Mouse (Mus musculus): ENCODE data around the gene Spa17. TPM values are rescaled to one million over a fixed set of nuclear protein-coding genes. Genes with fewer than 3 reads are reported as not detected.

Spa17 gene
- polyA plus RNA-seq, 2 experiments, result 2.5 to 4.1 TPM

- 26% methylated on average over 7 of the region's 7 CpGs for WGBS
- peaks cover 7% of the 10 kb centered on the region for H3K4me1 ChIP-seq (ENCODE audit: control insufficient read depth, insufficient read depth, low read length)
- no peaks in the 10 kb centered on the region for H3K9me3 ChIP-seq (ENCODE audit: control insufficient read depth, low read length)
- peaks cover 28% of the 10 kb centered on the region for H3K27me3 ChIP-seq (ENCODE audit: control insufficient read depth, insufficient read depth, low read length)
- H3K36me3 ChIP-seq (ENCODE audit: control insufficient read depth, insufficient read depth, low read length), result no peaks in the 10 kb centered on the region
- ATAC-seq (ENCODE audit: low FRiP score, low read depth), result no peak
- H3K9ac ChIP-seq (ENCODE audit: low read depth, low read length, severe bottlenecking), result no peak within 1 kb of the TSS
- no peak within 1 kb of the TSS for H3K4me2 ChIP-seq (replicated peaks; ENCODE audit: low read depth, low read length, severe bottlenecking)
- TF ChIP-seq POLR2A (IDR thresholded peaks at IDR 0.05; ENCODE audit: borderline replicate concordance, extremely low read depth, insufficient read depth, insufficient read length), result no peak
- no peak within 1 kb of the TSS for H3K4me3 ChIP-seq (replicated peaks; ENCODE audit: low read length)
- H3K27ac ChIP-seq (replicated peaks; ENCODE audit: low read depth, low read length), result no peak within 1 kb of the TSS
- DNase-seq (ENCODE audit: low spot score), result no peak
These were observed 58.4 kb downstream of the Spa17 start, which contains the start of gene Siae for GRCm38 (mm10) chr9:37554838-37555748. Gene Siae (plus strand): TSS chr9:37555698.

GRCm38 (mm10) chr9:37554279-37554678, 59.2 kb downstream of the Spa17 start:
- no peak for DNase-seq (ENCODE audit: low spot score)
- Histone ChIP-seq H3K4me1 (ENCODE audit: control insufficient read depth, insufficient read depth, low read length) (peaks cover 7% of the 10 kb centered on the region), H3K4me2 (replicated peaks; ENCODE audit: low read depth, low read length, severe bottlenecking) (no peak overlapping the region), H3K9ac (ENCODE audit: low read depth, low read length, severe bottlenecking) (no peak overlapping the region), H3K27me3 (ENCODE audit: control insufficient read depth, insufficient read depth, low read length) (peaks cover 37% of the 10 kb centered on the region), H3K27ac (replicated peaks; ENCODE audit: low read depth, low read length) (no peak overlapping the region), H3K36me3 (ENCODE audit: control insufficient read depth, insufficient read depth, low read length) (no peaks in the 10 kb centered on the region), H3K4me3 (replicated peaks; ENCODE audit: low read length) (no peak overlapping the region), H3K9me3 (ENCODE audit: control insufficient read depth, low read length) (no peaks in the 10 kb centered on the region)
- TF ChIP-seq POLR2A (IDR thresholded peaks at IDR 0.05; ENCODE audit: borderline replicate concordance, extremely low read depth, insufficient read depth, insufficient read length), result no peak
- no peak for ATAC-seq (ENCODE audit: low FRiP score, low read depth)
- 83% methylated on average over 1 of the region's 1 CpGs for WGBS

Other genes starting within 250 kb of the Spa17 start
- 0.05 and 0.11 TPM in 2 replicates for gene Hepacam, start 246.4 kb downstream of the Spa17 start, polyA plus RNA-seq (2012; rRNA removed)
- 0.10 TPM in 1 of 2 replicates, not detected in the other for gene Hepacam, start 246.4 kb downstream of the Spa17 start, polyA plus RNA-seq (2014; fragmentation: Nextera tagmentation; extraction: Ambion mirVana)
- gene Robo4, start 211.8 kb downstream of the Spa17 start, polyA plus RNA-seq (2012; rRNA removed), result 13.2 and 17.6 TPM in 2 replicates
- gene Robo4, start 211.8 kb downstream of the Spa17 start, polyA plus RNA-seq (2014; fragmentation: Nextera tagmentation; extraction: Ambion mirVana), result 12.4 and 13.8 TPM in 2 replicates
- gene Robo3, start 180.5 kb downstream of the Spa17 start, polyA plus RNA-seq (2012; rRNA removed), result 0.39 and 0.87 TPM in 2 replicates
- 0.07 and 0.21 TPM in 2 replicates for gene Robo3, start 180.5 kb downstream of the Spa17 start, polyA plus RNA-seq (2014; fragmentation: Nextera tagmentation; extraction: Ambion mirVana)
- 64.4 and 74.2 TPM in 2 replicates for gene Msantd2, start 124.4 kb downstream of the Spa17 start, polyA plus RNA-seq (2012; rRNA removed)
- gene Msantd2, start 124.4 kb downstream of the Spa17 start, polyA plus RNA-seq (2014; fragmentation: Nextera tagmentation; extraction: Ambion mirVana), result 26.7 and 31.7 TPM in 2 replicates
- 34.7 and 35.4 TPM in 2 replicates for gene Esam, start 85.6 kb downstream of the Spa17 start, polyA plus RNA-seq (2012; rRNA removed)
- gene Esam, start 85.6 kb downstream of the Spa17 start, polyA plus RNA-seq (2014; fragmentation: Nextera tagmentation; extraction: Ambion mirVana), result 44.1 and 48.3 TPM in 2 replicates
- 4.8 and 5.2 TPM in 2 replicates for gene Vsig2, start 74.5 kb downstream of the Spa17 start, polyA plus RNA-seq (2012; rRNA removed)
- gene Vsig2, start 74.5 kb downstream of the Spa17 start, polyA plus RNA-seq (2014; fragmentation: Nextera tagmentation; extraction: Ambion mirVana), result 0.59 and 1.4 TPM in 2 replicates
- gene Nrgn, start 60.8 kb downstream of the Spa17 start, polyA plus RNA-seq (2012; rRNA removed), result 17.7 and 26.1 TPM in 2 replicates
- 12.3 and 17.2 TPM in 2 replicates for gene Nrgn, start 60.8 kb downstream of the Spa17 start, polyA plus RNA-seq (2014; fragmentation: Nextera tagmentation; extraction: Ambion mirVana)
- 7.8 and 8.1 TPM in 2 replicates for gene Siae, start 58.0 kb downstream of the Spa17 start, polyA plus RNA-seq (2012; rRNA removed)
- 9.4 and 12.0 TPM in 2 replicates for gene Siae, start 58.0 kb downstream of the Spa17 start, polyA plus RNA-seq (2014; fragmentation: Nextera tagmentation; extraction: Ambion mirVana)
- gene Tbrg1, start 43.6 kb upstream of the Spa17 start, polyA plus RNA-seq (2012; rRNA removed), result 110 and 122 TPM in 2 replicates
- gene Tbrg1, start 43.6 kb upstream of the Spa17 start, polyA plus RNA-seq (2014; fragmentation: Nextera tagmentation; extraction: Ambion mirVana), result 208 and 211 TPM in 2 replicates
- gene Panx3, start 55.5 kb upstream of the Spa17 start, polyA plus RNA-seq (2012; rRNA removed), result 37.4 and 51.1 TPM in 2 replicates
- gene Panx3, start 55.5 kb upstream of the Spa17 start, polyA plus RNA-seq (2014; fragmentation: Nextera tagmentation; extraction: Ambion mirVana), result 13.7 and 15.9 TPM in 2 replicates
- not detected in 2 replicates for gene Olfr160, start 102.5 kb upstream of the Spa17 start, polyA plus RNA-seq (2012; rRNA removed)
- not detected in 2 replicates for gene Olfr160, start 102.5 kb upstream of the Spa17 start, polyA plus RNA-seq (2014; fragmentation: Nextera tagmentation; extraction: Ambion mirVana)
- 0.15 and 0.24 TPM in 2 replicates for gene Olfr874, start 131.4 kb upstream of the Spa17 start, polyA plus RNA-seq (2012; rRNA removed)
- not detected in 2 replicates for gene Olfr874, start 131.4 kb upstream of the Spa17 start, polyA plus RNA-seq (2014; fragmentation: Nextera tagmentation; extraction: Ambion mirVana)
- gene Olfr875, start 158.1 kb upstream of the Spa17 start, polyA plus RNA-seq (2012; rRNA removed), result 0.14 and 0.27 TPM in 2 replicates
- gene Olfr875, start 158.1 kb upstream of the Spa17 start, polyA plus RNA-seq (2014; fragmentation: Nextera tagmentation; extraction: Ambion mirVana), result not detected in 2 replicates
- not detected in 2 replicates for gene Olfr876, start 189.3 kb upstream of the Spa17 start, polyA plus RNA-seq (2012; rRNA removed)
- gene Olfr876, start 189.3 kb upstream of the Spa17 start, polyA plus RNA-seq (2014; fragmentation: Nextera tagmentation; extraction: Ambion mirVana), result not detected in 2 replicates
- gene Olfr877, start 240.5 kb upstream of the Spa17 start, polyA plus RNA-seq (2012; rRNA removed), result not detected in 2 replicates
- gene Olfr877, start 240.5 kb upstream of the Spa17 start, polyA plus RNA-seq (2014; fragmentation: Nextera tagmentation; extraction: Ambion mirVana), result not detected in 2 replicates